In genomic region chr11:94486001-94486400, GRCm38 (mm10) we compare ENCODE assay signal across 8 mouse cellular contexts. TPM values are rescaled to one million over a fixed set of nuclear protein-coding genes. Genes with fewer than 3 reads are reported as not detected.
DNase-seq lines count a peak whose midpoint lies in the region; ATAC-seq and TF ChIP-seq lines count a peak whose summit lies in the region.

Gene Spata20, minus strand, starts transcription at chr11:94486179.

- no peak within 1 kb of the TSS for H3K27ac ChIP-seq in bone marrow macrophage, adult 2 months (ENCODE audit: insufficient read depth, low read depth, low read length)
- no peak within 1 kb of the TSS for H3K27ac ChIP-seq in heart, embryonic 12.5 days (ENCODE audit: poor library complexity, severe bottlenecking)
- no peak within 1 kb of the TSS for H3K27ac ChIP-seq in kidney, embryonic 16.5 days (ENCODE audit: low read length)
- no peak within 1 kb of the TSS for H3K27ac ChIP-seq in liver, adult 2 months (replicated peaks; ENCODE audit: insufficient read depth, low read depth, low read length)
- H3K27ac ChIP-seq in stomach, embryonic 15.5 days, result no peak within 1 kb of the TSS

- no peaks in the 10 kb centered on the region for H3K79me2 ChIP-seq in liver, adult 2 months (ENCODE audit: control insufficient read depth, insufficient read depth, low read length)

- peak; percentile 68 to 70 for DNase-seq in B cell, adult 2 months
- DNase-seq in liver, adult 2 months (ENCODE audit: extremely low read depth, low read depth, low spot score), result peak; percentile 24
- peak; percentile 53 to 57 for DNase-seq in natural killer cell, adult 2 months (ENCODE audit: low spot score in 2 of 2)

- no peak within 1 kb of the TSS for H3K4me3 ChIP-seq in bone marrow macrophage, adult 2 months (ENCODE audit: insufficient read depth, low read length)
- H3K4me3 ChIP-seq in heart, embryonic 12.5 days, result peak within 1 kb of the TSS; percentile 19; the same call in 1 of the 2 replicates
- H3K4me3 ChIP-seq in kidney, embryonic 16.5 days (ENCODE audit: low read length), result no peak within 1 kb of the TSS
- no peak within 1 kb of the TSS for H3K4me3 ChIP-seq in liver, adult 2 months (ENCODE audit: insufficient read depth, low read depth, low read length)
- peak within 1 kb of the TSS; percentile 10; the same call in 1 of the 2 replicates for H3K4me3 ChIP-seq in stomach, embryonic 15.5 days (replicated peaks)

- no peaks in the 10 kb centered on the region for H3K4me1 ChIP-seq in bone marrow macrophage, adult 2 months (ENCODE audit: control insufficient read depth, insufficient read depth, low read length)
- H3K4me1 ChIP-seq in heart, embryonic 12.5 days (replicated peaks), result peaks cover 2% of the 10 kb centered on the region
- peaks cover 13% of the 10 kb centered on the region for H3K4me1 ChIP-seq in kidney, embryonic 16.5 days (ENCODE audit: insufficient read depth, low read length)
- H3K4me1 ChIP-seq in liver, adult 2 months (ENCODE audit: control insufficient read depth, insufficient read depth, low read length), result no peaks in the 10 kb centered on the region
- H3K4me1 ChIP-seq in stomach, embryonic 15.5 days, result peaks cover 3% of the 10 kb centered on the region; the same call in 1 of the 2 replicates

- WGBS in heart, embryonic 12.5 days, result 2% methylated on average over 24 of the region's 24 CpGs
- 5% methylated on average over 24 of the region's 24 CpGs for whole genome bisulfite sequencing in kidney, embryonic 16.5 days
- WGBS in liver, adult 2 months, result 4% methylated on average over 24 of the region's 24 CpGs
- 3% methylated on average over 24 of the region's 24 CpGs for WGBS in stomach, embryonic 15.5 days

- H3K36me3 ChIP-seq in heart, embryonic 12.5 days, result peaks cover 2% of the 10 kb centered on the region; the same call in 1 of the 2 replicates
- no peaks in the 10 kb centered on the region for H3K36me3 ChIP-seq in kidney, embryonic 16.5 days (ENCODE audit: insufficient read depth, low read length)
- H3K36me3 ChIP-seq in liver, adult 2 months (ENCODE audit: control insufficient read depth, insufficient read depth, low read length), result no peaks in the 10 kb centered on the region
- H3K36me3 ChIP-seq in stomach, embryonic 15.5 days, result no peaks in the 10 kb centered on the region

- peaks cover 68% of the 10 kb centered on the region for H3K27me3 ChIP-seq in heart, embryonic 12.5 days (replicated peaks)
- H3K27me3 ChIP-seq in kidney, embryonic 16.5 days (ENCODE audit: insufficient read depth, low read length), result no peaks in the 10 kb centered on the region; the same call in 1 of the 2 replicates
- 0 out of 2 replicates have a peak, but pooled peaks cover 1% of the 10 kb centered on the region for H3K27me3 ChIP-seq in liver, adult 2 months (ENCODE audit: control insufficient read depth, insufficient read depth, low read length)
- H3K27me3 ChIP-seq in stomach, embryonic 15.5 days (replicated peaks), result no peaks in the 10 kb centered on the region; the same call in 1 of the 2 replicates

- TF ChIP-seq POLR2A in bone marrow macrophage, adult 2 months (IDR thresholded peaks at IDR 0.05; ENCODE audit: borderline replicate concordance, low read depth, low read length), result no peak
- no peak for TF ChIP-seq POLR2A in liver, adult 2 months (IDR thresholded peaks at IDR 0.05; ENCODE audit: extremely low read depth, insufficient read depth, low read length)

- peak within 1 kb of the TSS; percentile 29; the same call in 1 of the 2 replicates for H3K9ac ChIP-seq in heart, embryonic 12.5 days
- 0 out of 2 replicates have a peak within 1 kb of the TSS, but pooled peaks have one; percentile 12 for H3K9ac ChIP-seq in kidney, embryonic 16.5 days (replicated peaks; ENCODE audit: low read length)
- H3K9ac ChIP-seq in liver, adult 2 months (ENCODE audit: low read depth, low read length), result no peak within 1 kb of the TSS
- H3K9ac ChIP-seq in stomach, embryonic 15.5 days, result no peak within 1 kb of the TSS

- TF ChIP-seq CTCF in bone marrow macrophage, adult 2 months (IDR thresholded peaks at IDR 0.05; ENCODE audit: low read depth, low read length), result peak; percentile 95
- peak; percentile 97 for TF ChIP-seq CTCF in liver, adult 2 months (IDR thresholded peaks at IDR 0.05; ENCODE audit: low read depth, low read length)

- ATAC-seq in erythroblast, adult 5-6 weeks (replicated peaks; ENCODE audit: low FRiP score, poor library complexity, severe bottlenecking), result peak; percentile 72
- 0 out of 2 replicates have a peak, but pooled peaks have one; percentile 20 for ATAC-seq in heart, embryonic 12.5 days (ENCODE audit: insufficient number of reproducible peaks, low FRiP score)
- ATAC-seq in kidney, embryonic 16.5 days (ENCODE audit: low FRiP score, low TSS enrichment), result peak; percentile 74
- peak; percentile 41; the same call in 1 of the 2 replicates for ATAC-seq in stomach, embryonic 15.5 days (ENCODE audit: insufficient read depth, low FRiP score, low read depth)

- peak within 1 kb of the TSS; percentile 57 for H3K4me2 ChIP-seq in heart, embryonic 12.5 days
- peak within 1 kb of the TSS; percentile 41 for H3K4me2 ChIP-seq in kidney, embryonic 16.5 days (replicated peaks; ENCODE audit: low read depth, low read length)
- H3K4me2 ChIP-seq in stomach, embryonic 15.5 days, result peak within 1 kb of the TSS; percentile 49

- no peaks in the 10 kb centered on the region for H3K9me3 ChIP-seq in heart, embryonic 12.5 days (replicated peaks)
- no peaks in the 10 kb centered on the region for H3K9me3 ChIP-seq in kidney, embryonic 16.5 days (ENCODE audit: low read length)
- no peaks in the 10 kb centered on the region for H3K9me3 ChIP-seq in stomach, embryonic 15.5 days

RNA-seq across cellular contexts. Expression of gene Spata20, which starts in this region (rescaled TPM):
- polyA plus RNA-seq in bone marrow macrophage, adult 2 months (2012; ENCODE audit: insufficient read depth, insufficient read length, missing spikeins), result not detected in 2 replicates
- not detected in 2 replicates for total RNA-seq in erythroblast, adult 5-6 weeks (2015; ENCODE audit: low replicate concordance)
- not detected in 2 replicates for total RNA-seq in erythroblast, adult 5-6 weeks (2017; ENCODE audit: low replicate concordance)
- polyA plus RNA-seq in heart, embryonic 12.5 days (2016; fragmentation: Nextera tagmentation; extraction: Ambion mirVana), result not detected in 2 replicates
- 0.19 and 0.37 TPM in 2 replicates for polyA plus RNA-seq in kidney, embryonic 16.5 days (2015; fragmentation: Nextera tagmentation; extraction: Ambion mirVana)
- total RNA-seq in liver, adult 2 months (2014; rRNA removed), result not detected in 2 replicates
- not detected in 2 replicates for polyA plus RNA-seq in liver, adult 2 months (2012; rRNA removed)
- 0.17 and 0.45 TPM in 2 replicates for polyA plus RNA-seq in stomach, embryonic 15.5 days (2015; fragmentation: Nextera tagmentation; extraction: Ambion mirVana)

Comparison
In these comparisons a context has a peak if more than half of its experiments do, and no peak if none do; other contexts are left out.
1. Peak in ATAC-seq in erythroblast, adult 5-6 weeks; RNA of the gene not detected or under 1 TPM.
2. Peak in ATAC-seq, H3K4me3 ChIP-seq, H3K9ac ChIP-seq and H3K4me2 ChIP-seq in heart, embryonic 12.5 days; RNA of the gene not detected or under 1 TPM.
3. Peak in ATAC-seq, H3K9ac ChIP-seq and H3K4me2 ChIP-seq in kidney, embryonic 16.5 days; RNA of the gene not detected or under 1 TPM.
4. Peak in DNase-seq in liver, adult 2 months; RNA of the gene not detected or under 1 TPM.
5. Peak in ATAC-seq, H3K4me3 ChIP-seq and H3K4me2 ChIP-seq in stomach, embryonic 15.5 days; RNA of the gene not detected or under 1 TPM.
6. ATAC-seq: peak in every context shown above with its lines; median percentile 74 in kidney, embryonic 16.5 days; 72 in erythroblast, adult 5-6 weeks; 41 in stomach, embryonic 15.5 days; 20 in heart, embryonic 12.5 days.